Mouse (Mus musculus) retina, embryonic 14.5 days (tissue): ENCODE measurements at regions not wholly inside any gene's neighbourhood (a gene's known extent, or its start where the extent isn't known, plus 50 kb on each side); places are given as distances from the start of the nearest gene placed in this dataset.

Source experiments
- DNase-seq: peaks from one replicate; pipeline ENCODE4 v3.0.0-alpha.2; 2015; ENCODE audit warnings: low spot score

DNA sequence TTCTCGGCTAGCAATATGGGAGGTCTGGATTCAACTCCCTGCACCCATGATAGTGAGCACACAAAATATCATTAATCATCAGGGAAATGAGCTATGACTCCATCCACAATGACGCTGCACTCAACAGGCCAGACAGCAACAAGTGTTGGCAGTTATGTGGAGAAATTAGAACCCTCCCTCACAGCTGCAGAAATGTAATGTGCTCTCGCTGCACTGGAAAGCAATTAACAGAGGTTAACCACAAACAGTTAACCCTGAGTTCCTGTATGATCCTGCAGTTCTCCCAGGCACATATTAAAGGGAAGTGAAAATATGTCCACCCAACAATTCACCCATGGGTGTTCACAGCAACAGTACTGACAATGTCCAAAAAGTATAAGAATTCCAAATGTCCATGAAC, 54.0 kb upstream of the Jade2 start:
- DNase-seq = no peak

DNA sequence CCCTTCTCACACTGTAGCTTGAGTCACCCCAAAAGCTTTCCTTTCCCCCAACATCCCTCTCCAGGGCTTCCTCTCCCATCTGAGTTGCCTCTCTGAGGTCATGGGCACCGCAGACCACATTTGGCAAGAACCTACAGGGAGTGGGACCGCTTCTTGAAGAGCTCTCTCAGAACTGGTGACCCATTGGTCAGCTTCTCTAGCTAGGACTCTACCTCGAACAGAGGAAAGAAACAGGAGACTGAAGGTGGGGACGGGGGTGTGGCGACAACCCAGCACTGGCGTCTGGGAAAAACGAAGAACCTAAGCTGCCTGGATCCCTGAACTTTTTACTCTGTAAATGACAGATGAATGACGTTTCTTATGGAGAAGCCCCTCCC, 51.8 kb upstream of the Cdkn2aipnl start:
- no peak for DNase-seq

DNA sequence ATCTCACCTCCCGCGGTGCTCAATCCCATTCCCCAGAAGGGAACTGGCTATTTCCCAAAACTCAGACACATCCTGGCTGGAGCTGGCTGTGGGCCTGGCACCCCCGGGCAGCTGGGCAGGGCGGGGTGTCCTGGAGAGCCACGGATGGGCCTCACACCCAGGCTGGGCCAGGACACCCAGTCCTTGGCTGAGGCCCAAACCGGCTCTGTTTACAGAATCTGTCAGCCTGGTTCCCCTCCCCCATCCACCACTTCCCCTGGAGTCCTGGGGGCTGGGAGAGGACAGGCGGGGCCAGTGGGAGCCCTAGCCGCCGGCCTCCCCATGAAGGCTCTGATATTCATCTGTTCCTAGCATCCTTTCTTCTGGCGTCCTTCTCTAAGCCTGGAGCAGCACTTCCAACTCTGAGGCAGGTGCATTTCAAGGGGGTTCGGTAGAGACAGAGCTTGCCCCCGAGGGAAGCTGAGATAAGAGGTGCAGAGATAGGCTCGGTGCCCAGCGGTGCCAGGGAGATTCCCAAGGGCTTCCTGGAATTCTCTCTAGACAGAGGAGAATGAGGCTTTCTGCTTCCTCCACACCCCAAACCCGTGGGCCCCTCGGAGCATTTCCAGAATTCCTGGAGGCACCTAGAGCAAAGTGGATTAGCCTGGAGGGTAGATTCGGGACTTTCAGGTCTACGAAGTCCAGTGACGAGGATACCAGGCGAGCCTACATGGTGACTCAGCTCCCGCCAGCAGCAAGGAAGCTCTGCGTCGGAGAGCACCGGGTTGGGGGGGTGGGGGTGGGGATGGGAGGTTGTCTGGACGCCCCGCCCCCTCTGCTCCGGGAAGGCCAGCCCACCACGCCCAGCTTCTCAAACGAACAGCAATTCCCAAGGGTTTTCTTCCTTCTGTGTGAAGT, 51.2 kb upstream of the Cdkn2aipnl start:
- DNase-seq = peak; percentile 63
